Mouse (Mus musculus) olfactory bulb, adult 2 months (tissue): Measurements from ENCODE around the gene Actn1.

Source experiments
- CTCF ChIP-seq: fragments of 200-500 bp; IDR thresholded peaks from 2 replicates; pipeline ENCODE4 v1.5.1; 2012; ENCODE audit warnings: low read depth, mild to moderate bottlenecking, low read length, moderate library complexity; ENCODE audit not compliant: insufficient read depth
- POLR2A ChIP-seq: fragments of 200-500 bp; IDR thresholded peaks from 2 replicates; pipeline ENCODE4 v1.6.1; 2012; ENCODE audit warnings: mild to moderate bottlenecking, low read depth, low read length, moderate library complexity; ENCODE audit not compliant: insufficient read depth

GRCm38 (mm10) chr12:80267962-80268361, 7.8 kb upstream of the Actn1 start:
- TF ChIP-seq CTCF (no peak), POLR2A (no peak)
